Mouse (Mus musculus) T-helper 2 cell (primary cell): ENCODE results near the gene Plekhg2.

ENCODE experiments used
- in situ Hi-C: fragments of 300-600 bp; cut with MboI, MseI; formaldehyde crosslinking; loops from one replicate; pipeline ENCODE4 v1.15.1; 2025; ENCODE audit warnings: high pct_unique_total_duplicates

The Plekhg2 gene

DNA sequence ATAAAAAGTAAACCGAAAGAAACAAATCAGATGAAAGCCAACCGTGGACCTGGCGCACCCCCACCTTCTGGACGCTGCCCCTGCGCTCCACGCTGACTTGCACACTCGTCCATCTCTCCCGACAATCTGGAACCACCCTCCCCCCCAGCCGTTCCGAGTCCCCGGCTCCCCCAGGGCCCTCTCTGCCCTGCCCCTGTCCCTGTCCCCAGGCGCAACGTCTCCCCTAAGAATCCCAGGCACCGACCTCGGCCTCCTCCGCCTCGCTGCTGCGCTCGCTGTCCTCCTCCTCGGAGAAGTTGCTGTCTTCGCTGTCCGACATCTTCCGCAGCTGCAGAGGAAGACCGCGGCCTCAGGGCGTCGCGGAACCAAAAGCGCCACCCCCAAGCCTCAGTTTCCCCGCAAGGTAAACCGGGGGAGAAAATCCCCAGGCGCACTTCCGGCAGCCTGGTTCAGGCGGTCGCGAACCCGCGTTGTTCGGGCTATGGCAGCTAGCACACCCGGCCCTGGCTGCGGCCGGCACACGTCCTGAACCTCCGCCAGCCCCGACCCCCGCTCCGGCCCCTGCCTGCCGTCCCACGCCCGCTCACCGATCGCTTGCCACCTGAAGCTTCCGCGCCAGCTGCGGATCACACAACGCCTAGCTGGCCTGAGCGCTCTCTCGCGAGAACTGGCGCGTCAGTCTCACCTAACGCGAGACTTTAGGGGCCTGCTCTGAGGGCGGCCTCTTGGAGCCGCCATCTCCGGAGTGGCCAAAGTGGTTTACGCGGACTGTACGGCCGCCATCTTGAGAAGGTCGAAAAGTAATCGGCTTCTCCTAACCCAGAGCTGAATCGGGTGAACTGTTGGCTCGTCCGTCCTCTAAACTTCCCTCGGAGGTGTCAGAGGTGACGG lies 34.0 kb downstream of the Plekhg2 start, which contains the start of gene Supt5:
Gene Supt5, minus strand, starts transcription at position 639 of the 891 bp plus-strand sequence.
- in situ Hi-C loops: no loop called here

DNA sequence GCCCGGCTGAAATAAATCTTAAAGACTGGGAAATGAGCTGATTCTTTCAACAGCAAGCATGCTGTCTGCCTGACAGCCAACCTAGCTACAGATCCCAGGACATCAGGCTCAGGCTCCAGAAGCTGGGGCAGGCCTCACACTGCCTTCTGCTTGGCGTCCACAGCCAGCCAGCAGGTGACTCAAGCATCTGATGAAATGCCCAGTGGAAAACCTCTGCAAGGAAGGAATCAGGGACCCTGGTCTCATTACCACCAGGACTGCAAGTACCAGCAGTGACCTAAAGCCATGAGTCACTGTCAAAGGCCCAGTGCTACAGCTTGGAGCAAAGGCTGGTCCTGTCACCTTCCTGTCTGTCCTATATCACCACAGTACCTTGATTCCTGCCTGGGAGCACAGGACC lies 36.9 kb downstream of the Plekhg2 start:
- in situ Hi-C loops: no loop called here

DNA sequence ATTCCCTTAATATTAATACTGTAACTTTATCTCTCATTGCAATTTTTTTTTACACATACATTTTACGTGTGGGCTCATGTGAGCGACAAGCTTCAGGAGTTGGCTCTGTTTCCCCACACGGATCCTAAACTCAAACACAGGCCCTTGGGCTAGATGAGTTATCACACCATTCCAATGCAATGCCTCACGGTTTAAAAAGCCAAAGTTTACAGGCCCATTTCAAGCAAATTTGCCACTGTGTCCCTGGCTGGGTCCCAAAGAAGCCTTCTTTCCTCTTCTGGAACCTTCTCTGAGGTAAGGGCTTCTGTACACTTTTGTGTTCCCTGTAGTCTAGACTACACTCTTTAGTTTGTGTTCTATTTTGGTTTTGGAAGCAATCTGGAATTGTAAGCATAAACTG lies 37.9 kb downstream of the Plekhg2 start:
- in situ Hi-C loops: no loop called here

DNA sequence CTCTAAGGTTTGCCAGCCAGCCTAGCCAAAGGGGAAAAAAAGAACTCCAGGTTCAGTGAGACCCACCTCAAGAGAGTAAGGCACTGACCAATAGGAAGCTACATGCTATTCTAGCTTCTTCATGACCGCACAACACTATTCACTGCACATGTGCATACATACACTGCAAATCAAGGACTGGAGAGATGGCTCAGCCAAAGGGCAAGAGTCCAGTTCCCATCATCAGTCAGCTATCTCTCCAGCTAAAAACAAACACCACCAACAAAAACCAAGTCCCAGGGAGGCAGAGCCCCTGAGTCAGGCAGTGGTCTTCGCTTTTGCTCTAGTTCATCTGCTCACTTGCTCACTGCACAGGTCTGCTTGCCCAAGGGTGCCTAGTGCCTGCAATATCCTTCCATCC lies 44.1 kb downstream of the Plekhg2 start:
- in situ Hi-C loops: no loop called here

DNA sequence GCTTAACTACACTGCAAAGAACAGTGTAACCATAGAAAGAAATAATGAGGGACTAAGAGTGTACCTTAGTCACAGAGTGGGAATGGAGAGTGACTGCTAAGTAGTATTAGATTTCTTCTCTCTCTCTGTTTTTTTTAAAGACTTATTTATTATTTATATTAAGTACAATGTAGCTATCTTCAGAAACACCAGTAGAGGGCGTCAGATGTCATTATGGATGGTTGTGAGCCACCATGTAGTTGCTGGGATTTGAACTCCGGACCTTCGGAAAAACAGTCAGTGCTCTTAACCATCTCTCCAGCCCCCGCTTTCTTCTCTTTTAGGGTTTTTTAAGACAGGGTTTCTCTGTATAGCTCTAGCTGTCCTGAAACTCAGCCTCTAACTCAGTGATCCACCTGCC lies 45.9 kb downstream of the Plekhg2 start:
- in situ Hi-C loops: no loop called here

DNA sequence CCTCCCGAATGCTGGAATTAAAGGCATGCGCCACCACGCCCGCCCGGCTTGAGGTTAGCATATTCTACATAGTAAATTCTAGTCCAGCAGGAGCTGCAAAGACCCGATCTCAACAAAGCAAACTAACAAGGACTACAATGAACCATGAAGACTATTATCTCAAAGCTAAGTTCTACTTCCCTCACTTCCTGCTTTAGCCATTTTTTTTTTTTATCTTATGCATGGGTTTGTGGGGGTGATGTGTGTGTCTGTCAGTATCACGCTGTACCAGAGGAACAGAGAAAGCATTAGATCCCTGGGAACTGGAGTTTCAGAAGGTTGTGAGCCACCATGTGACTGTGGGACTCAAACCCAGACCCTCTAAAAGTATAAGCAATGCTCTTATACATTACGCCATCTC lies 47.1 kb downstream of the Plekhg2 start:
- in situ Hi-C loops: no loop called here

DNA sequence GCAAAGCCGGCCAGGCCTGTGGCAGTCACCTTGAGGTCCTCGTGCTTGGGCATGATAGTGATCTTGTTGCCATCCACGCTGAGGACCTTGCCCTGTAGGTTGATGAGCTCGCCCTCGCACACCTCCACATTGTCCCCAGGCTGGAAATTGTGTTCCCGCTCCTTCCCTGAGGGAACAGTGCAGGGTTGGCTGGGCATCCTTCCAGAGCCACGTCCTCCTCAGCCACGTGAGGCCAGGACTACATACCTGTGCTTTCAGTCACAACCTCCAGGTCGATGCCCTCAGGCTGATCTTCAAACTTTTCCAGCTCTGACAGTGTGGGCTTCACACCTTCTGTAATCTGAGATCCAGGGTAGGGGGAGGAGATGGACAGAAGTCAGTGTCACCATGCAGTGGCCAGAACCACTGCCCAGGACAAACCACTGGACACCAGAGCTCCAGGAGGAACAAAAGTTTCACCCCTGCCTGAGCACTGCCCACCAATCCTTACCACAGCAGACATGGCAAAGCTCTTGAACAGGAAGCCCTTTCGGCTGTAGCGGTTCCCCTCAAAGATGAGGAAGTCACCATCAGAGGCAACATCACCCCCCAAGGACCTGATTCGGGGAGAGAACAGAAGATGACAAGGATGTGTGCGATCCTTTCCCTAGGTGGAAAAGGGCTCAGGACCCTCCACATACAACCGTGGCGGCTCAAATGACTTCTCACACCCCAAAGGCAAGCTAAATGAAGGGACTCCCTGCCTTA lies 50.3 kb downstream of the Plekhg2 start:
- in situ Hi-C loops: no loop called here

DNA sequence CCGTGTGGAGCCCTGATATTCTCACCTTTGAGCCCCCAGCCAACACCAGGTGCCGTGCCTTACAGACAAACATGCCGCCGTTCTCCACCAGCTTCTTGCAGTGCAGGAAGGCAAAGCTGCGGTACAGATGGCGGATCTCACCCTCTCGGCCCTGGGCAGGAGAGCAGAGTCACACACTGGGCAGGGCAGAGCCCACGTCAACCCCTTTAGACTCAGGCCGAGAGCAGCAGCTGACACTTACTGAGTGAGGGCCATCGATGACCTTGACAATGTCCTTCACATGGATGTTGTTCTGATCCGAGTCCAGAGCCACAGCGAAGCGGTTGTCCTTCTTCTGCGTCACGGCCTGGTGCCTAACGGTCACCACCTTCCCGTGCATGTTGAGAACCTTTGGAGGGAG lies 53.7 kb downstream of the Plekhg2 start:
- in situ Hi-C loops: loop anchor here (10.0 kb wide), 1 partner anchor 844 kb away; the partner anchor contains the start of gene Sertad3

DNA sequence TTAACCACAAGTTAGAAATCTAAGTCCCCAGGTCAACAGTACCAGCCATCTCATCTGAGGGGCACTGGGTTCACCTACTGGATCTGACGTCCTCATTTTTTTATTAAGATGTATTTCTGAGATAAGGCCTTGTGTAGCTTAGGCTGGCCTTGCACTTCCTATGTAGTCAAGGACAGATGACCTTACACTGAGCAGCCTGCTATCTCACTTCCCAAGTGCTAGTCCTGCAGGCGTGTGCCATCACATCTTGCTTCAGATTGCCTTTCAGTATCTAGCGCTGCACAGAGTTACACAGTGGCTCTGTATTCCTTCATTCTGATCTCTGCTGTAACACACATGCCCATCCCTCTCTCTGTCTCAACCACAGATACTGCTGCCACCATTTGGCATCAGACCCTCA lies 54.4 kb downstream of the Plekhg2 start:
- in situ Hi-C loops: loop anchor here (10.0 kb wide), 1 partner anchor 843 kb away; the partner anchor contains the start of gene Sertad3

DNA sequence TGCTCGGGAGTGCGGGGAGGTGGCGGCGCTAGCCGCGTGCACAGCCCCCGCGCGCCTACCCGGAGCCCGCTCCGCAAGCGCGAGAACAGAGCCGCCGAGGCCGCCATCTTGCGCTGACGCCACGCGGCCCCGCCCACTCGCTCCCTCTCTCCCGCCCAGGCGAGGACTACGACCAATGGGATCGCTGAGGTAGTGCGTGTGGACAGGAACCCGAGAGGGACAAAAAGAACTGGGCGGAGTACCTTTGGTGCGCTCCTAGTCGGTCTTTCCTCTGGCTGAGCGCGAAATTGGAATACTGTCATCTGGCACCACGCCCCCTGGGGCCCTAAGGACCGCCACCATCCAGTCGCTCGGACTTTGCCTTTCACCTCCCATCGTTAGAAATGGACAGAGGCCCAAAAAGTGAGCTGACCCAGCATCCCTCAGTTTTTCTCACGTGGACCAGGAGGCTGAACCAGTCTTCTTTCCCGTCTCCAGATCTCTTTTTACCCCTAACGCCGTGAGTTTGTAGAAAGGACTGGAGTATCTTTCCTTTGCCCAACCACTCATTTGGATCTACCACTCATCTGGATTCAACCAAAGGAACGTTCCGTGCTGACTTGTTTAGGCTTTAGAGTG lies 60.4 kb downstream of the Plekhg2 start, which contains the start of gene Timm50:
Gene Timm50, minus strand, starts transcription at position 147 of the 618 bp plus-strand sequence.
- in situ Hi-C loops: loop anchor here (10.0 kb wide), 1 partner anchor 837 kb away; the partner anchor contains the start of gene Sertad3

DNA sequence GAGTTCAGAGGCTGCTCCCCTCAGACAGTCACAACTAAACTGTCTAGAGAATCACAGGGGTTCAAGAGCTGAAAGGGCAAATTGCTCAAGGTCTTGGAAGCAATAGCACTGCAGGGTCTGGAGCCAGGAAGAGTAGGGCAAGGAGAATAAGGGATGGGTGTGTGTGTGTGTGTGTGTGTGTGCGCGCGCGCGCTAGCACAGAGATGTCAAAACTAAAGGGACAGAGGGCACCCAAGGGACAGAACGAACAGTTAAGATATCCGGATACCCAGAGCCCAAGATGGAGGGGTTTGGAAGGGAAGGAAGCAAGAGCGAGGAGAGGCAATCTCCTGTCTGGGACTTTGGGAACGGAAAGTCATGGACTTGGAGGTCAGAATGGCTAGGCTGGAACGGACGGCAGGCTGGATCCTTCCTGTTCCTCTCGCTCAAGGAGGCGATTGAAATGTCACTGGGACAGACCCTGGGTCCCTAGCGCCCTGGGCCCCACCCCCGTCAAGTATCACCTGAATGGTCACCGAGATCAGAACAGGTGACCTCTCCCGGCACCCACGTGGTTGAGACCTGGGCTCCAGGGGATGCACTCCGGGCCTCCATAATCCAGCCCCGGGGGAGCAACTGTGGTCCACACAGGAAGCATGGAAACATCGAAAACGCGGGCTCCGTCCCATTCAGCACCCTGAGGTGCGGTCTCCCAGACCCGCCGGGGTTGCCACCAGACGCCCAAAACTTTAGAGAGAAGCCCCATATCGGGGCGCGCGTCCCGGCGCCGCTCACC lies 61.1 kb downstream of the Plekhg2 start:
- in situ Hi-C loops: loop anchor here (10.0 kb wide), 1 partner anchor 837 kb away; the partner anchor contains the start of gene Sertad3

DNA sequence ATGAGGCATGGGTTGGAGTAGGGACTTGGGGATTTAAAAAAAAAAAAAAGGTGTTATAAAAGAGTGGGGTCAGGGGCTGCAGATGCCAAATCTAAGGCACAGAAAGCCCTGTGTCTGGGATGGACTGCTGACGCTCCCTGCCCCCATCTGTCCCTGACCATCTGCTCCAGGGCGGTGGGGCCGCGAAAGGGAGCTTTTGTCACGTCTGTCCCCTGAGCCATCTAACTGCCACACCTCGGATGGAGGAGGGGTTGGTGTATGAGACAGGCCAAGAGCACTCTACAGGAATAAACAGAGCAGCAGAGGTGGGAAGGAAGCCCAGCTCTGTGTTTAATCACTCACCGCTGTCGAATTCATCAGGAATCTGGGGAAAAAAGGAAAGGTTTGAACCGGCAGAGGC lies 62.7 kb downstream of the Plekhg2 start:
- in situ Hi-C loops: loop anchor here (10.0 kb wide), 1 partner anchor 835 kb away; the partner anchor contains the start of gene Sertad3
